Mouse (Mus musculus) neutrophil, adult 5-6 weeks (primary cell): ENCODE results near the gene Gm364. TPM values are rescaled to one million over a fixed set of nuclear protein-coding genes. Genes with fewer than 3 reads are reported as not detected.

Source experiments
- ATAC-seq: fragments of 151-379, 151-347 bp; 2 replicates; pipeline ENCODE4 v1.8.0; 2017; ENCODE audit warnings: mild to moderate bottlenecking, moderate TSS enrichment; ENCODE audit not compliant: insufficient number of reproducible peaks, poor library complexity, low FRiP score, severe bottlenecking; ENCODE audit errors: extremely low read depth
- total RNA-seq: library from RNA; stranded (forward); fragments of 200-1000 nt; gene quantifications from 2 replicates; pipeline ENCODE4 v1.2.3, GENCODE M21; 2017

Gm364 gene
- total RNA-seq, result not detected in 2 replicates

- no peak for ATAC-seq
Observed at GRCm38 (mm10) chrX:57408769-57409168, at the start of gene Gm364. TSS of gene Gm364 (plus strand) at chrX:57409154.

- no peak for ATAC-seq
Observed at GRCm38 (mm10) chrX:57359316-57359715, 49.6 kb upstream of the Gm364 start.

GRCm38 (mm10) chrX:57364891-57365569 lies 43.9 kb upstream of the Gm364 start:
- ATAC-seq, result no peak

GRCm38 (mm10) chrX:57372965-57373364 lies 36.0 kb upstream of the Gm364 start:
- ATAC-seq, result no peak

GRCm38 (mm10) chrX:57373543-57373942 lies 35.4 kb upstream of the Gm364 start:
- ATAC-seq, result no peak

GRCm38 (mm10) chrX:57374029-57374428 lies 34.9 kb upstream of the Gm364 start:
- ATAC-seq, result no peak

GRCm38 (mm10) chrX:57377096-57377495 lies 31.9 kb upstream of the Gm364 start:
- no peak for ATAC-seq

- ATAC-seq, result no peak
Observed at GRCm38 (mm10) chrX:57378579-57378978, 30.4 kb upstream of the Gm364 start.

- ATAC-seq, result no peak
Observed at GRCm38 (mm10) chrX:57380915-57381314, 28.0 kb upstream of the Gm364 start.

GRCm38 (mm10) chrX:57392367-57393246 lies 16.3 kb upstream of the Gm364 start, which contains the start of gene Rbmx:
TSS of gene Rbmx (minus strand) at chrX:57393036.
- ATAC-seq, result peak; percentile 96

GRCm38 (mm10) chrX:57393412-57393811 lies 15.5 kb upstream of the Gm364 start:
- no peak for ATAC-seq

GRCm38 (mm10) chrX:57401388-57401787 lies 7.6 kb upstream of the Gm364 start:
- ATAC-seq, result no peak

- ATAC-seq, result peak; percentile 56; the same call in 1 of the 2 replicates
Observed at GRCm38 (mm10) chrX:57403651-57404050, 5.3 kb upstream of the Gm364 start.

- ATAC-seq, result no peak
Observed at GRCm38 (mm10) chrX:57431610-57432009, 22.7 kb downstream of the Gm364 start.

- no peak for ATAC-seq
Observed at GRCm38 (mm10) chrX:57433897-57434296, 24.9 kb downstream of the Gm364 start.

GRCm38 (mm10) chrX:57503634-57504033 lies 94.7 kb downstream of the Gm364 start, which contains the start of gene Gpr101:
TSS of gene Gpr101 (minus strand) at chrX:57503757.
- ATAC-seq, result no peak

GRCm38 (mm10) chrX:57506247-57506646 lies 97.3 kb downstream of the Gm364 start:
- ATAC-seq, result no peak

- no peak for ATAC-seq
Observed at GRCm38 (mm10) chrX:57521117-57522095, 112.5 kb downstream of the Gm364 start.
